Mouse (Mus musculus) midbrain, embryonic 13.5 days (tissue): ENCODE measurements at regions not wholly inside any gene's neighbourhood (a gene's known extent, or its start where the extent isn't known, plus 50 kb on each side); places are given as distances from the start of the nearest gene placed in this dataset.
A peak's percentile ranks its signal among the peaks of the same experiment; 100 is the strongest.

Source experiments
- ATAC-seq: fragments of 200-750 bp; cut with Nextera tagmentation; 2 replicates; pipeline ENCODE4 v1.8.0; 2017; ENCODE audit warnings: mild to moderate bottlenecking, moderate TSS enrichment, moderate library complexity
- H3K27ac ChIP-seq: fragments of 300-500 bp; sonication (generic); 2 replicates; pipeline ENCODE4 v1.5.1; 2015; ENCODE audit warnings: inconsistent platforms, mild to moderate bottlenecking, moderate library complexity
- H3K27me3 ChIP-seq: fragments of 300-500 bp; sonication (generic); 2 replicates; pipeline ENCODE4 v1.6.1; 2015; ENCODE audit warnings: mild to moderate bottlenecking, inconsistent platforms
- H3K36me3 ChIP-seq: fragments of 300-500 bp; sonication (generic); 2 replicates; pipeline ENCODE4 v1.6.1; 2015; ENCODE audit warnings: mild to moderate bottlenecking, inconsistent platforms
- H3K4me1 ChIP-seq: fragments of 300-500 bp; sonication (generic); replicated peaks from 2 replicates; pipeline ENCODE4 v1.6.1; 2015; ENCODE audit warnings: inconsistent platforms
- H3K4me2 ChIP-seq: fragments of 300-500 bp; sonication (generic); replicated peaks from 2 replicates; pipeline ENCODE4 v1.6.1; 2015; ENCODE audit warnings: moderate library complexity, mild to moderate bottlenecking, inconsistent platforms
- H3K4me3 ChIP-seq: fragments of 300-500 bp; sonication (generic); replicated peaks from 2 replicates; pipeline ENCODE4 v1.5.1; 2015; ENCODE audit warnings: mild to moderate bottlenecking, inconsistent platforms
- H3K9ac ChIP-seq: fragments of 300-500 bp; sonication (generic); replicated peaks from 2 replicates; pipeline ENCODE4 v1.6.1; 2015; ENCODE audit warnings: mild to moderate bottlenecking, inconsistent platforms
- H3K9me3 ChIP-seq: fragments of 300-500 bp; sonication (generic); 2 replicates; pipeline ENCODE4 v1.6.1; 2016; ENCODE audit warnings: mild to moderate bottlenecking, inconsistent platforms
- WGBS: fragments of 180-500 bp; shearing (Covaris S2); methylation state at CpG from one replicate; pipeline ENCODE4 v1.1.7; 2015; 5-methylcytosine and 5-hydroxymethylcytosine counted together

GRCm38 (mm10) chr17:79465666-79466065 is 110.8 kb upstream of the Cdc42ep3 start:
- Histone ChIP-seq H3K36me3 (no peaks in the 10 kb centered on the region), H3K27me3 (no peaks in the 10 kb centered on the region), H3K9me3 (no peaks in the 10 kb centered on the region), H3K4me2 (no peak overlapping the region), H3K4me3 (no peak overlapping the region), H3K4me1 (no peaks in the 10 kb centered on the region), H3K27ac (no peak overlapping the region), H3K9ac (no peak overlapping the region)
- ATAC-seq, result no peak
- WGBS, result 95% methylated on average over 9 of the region's 9 CpGs

- Histone ChIP-seq H3K4me3 (no peak overlapping the region), H3K4me1 (no peaks in the 10 kb centered on the region; the same call in 1 of the 2 replicates), H3K9ac (no peak overlapping the region), H3K27ac (no peak overlapping the region), H3K36me3 (no peaks in the 10 kb centered on the region), H3K4me2 (no peak overlapping the region), H3K27me3 (no peaks in the 10 kb centered on the region), H3K9me3 (no peaks in the 10 kb centered on the region)
- no peak for ATAC-seq
- 79% methylated on average over 2 of the region's 2 CpGs for WGBS
Measured at GRCm38 (mm10) chr17:79471639-79472038, 116.7 kb upstream of the Cdc42ep3 start.

GRCm38 (mm10) chr17:79472106-79472995 is 117.5 kb upstream of the Cdc42ep3 start:
- no peaks in the 10 kb centered on the region for H3K36me3 ChIP-seq
- H3K4me2 ChIP-seq, result no peak overlapping the region
- no peak overlapping the region for H3K4me3 ChIP-seq
- no peak overlapping the region for H3K9ac ChIP-seq
- WGBS, result 64% methylated on average over 10 of the region's 10 CpGs
- H3K4me1 ChIP-seq, result no peaks in the 10 kb centered on the region; the same call in 1 of the 2 replicates
- no peak overlapping the region for H3K27ac ChIP-seq
- no peaks in the 10 kb centered on the region for H3K27me3 ChIP-seq
- no peaks in the 10 kb centered on the region for H3K9me3 ChIP-seq
- 0 out of 2 replicates have a peak, but pooled peaks have one; percentile 30 for ATAC-seq

- H3K9ac ChIP-seq, result no peak overlapping the region
- 83% methylated on average over 8 of the region's 8 CpGs for WGBS
- ATAC-seq, result no peak
- H3K4me1 ChIP-seq, result no peaks in the 10 kb centered on the region; the same call in 1 of the 2 replicates
- H3K27ac ChIP-seq, result no peak overlapping the region
- no peaks in the 10 kb centered on the region for H3K9me3 ChIP-seq
- no peaks in the 10 kb centered on the region for H3K36me3 ChIP-seq
- no peak overlapping the region for H3K4me2 ChIP-seq
- no peak overlapping the region for H3K4me3 ChIP-seq
- no peaks in the 10 kb centered on the region for H3K27me3 ChIP-seq
Measured at GRCm38 (mm10) chr17:79476671-79477070, 121.8 kb upstream of the Cdc42ep3 start.

GRCm38 (mm10) chr17:79481112-79481738 is 126.3 kb upstream of the Cdc42ep3 start:
- H3K27me3 ChIP-seq, result no peaks in the 10 kb centered on the region
- H3K4me3 ChIP-seq, result no peak overlapping the region
- no peak overlapping the region for H3K4me2 ChIP-seq
- H3K36me3 ChIP-seq, result no peaks in the 10 kb centered on the region
- ATAC-seq, result no peak
- no peak overlapping the region for H3K9ac ChIP-seq
- WGBS, result 89% methylated on average over 6 of the region's 6 CpGs
- no peak overlapping the region for H3K27ac ChIP-seq
- no peaks in the 10 kb centered on the region for H3K9me3 ChIP-seq
- no peaks in the 10 kb centered on the region for H3K4me1 ChIP-seq

- Histone ChIP-seq H3K4me3 (no peak overlapping the region), H3K9ac (no peak overlapping the region), H3K36me3 (no peaks in the 10 kb centered on the region), H3K4me2 (no peak overlapping the region), H3K27me3 (no peaks in the 10 kb centered on the region), H3K9me3 (no peaks in the 10 kb centered on the region), H3K27ac (no peak overlapping the region), H3K4me1 (no peaks in the 10 kb centered on the region)
- 86% methylated on average over 4 of the region's 4 CpGs for WGBS
- no peak for ATAC-seq
Measured at GRCm38 (mm10) chr17:79481936-79482335, 127.0 kb upstream of the Cdc42ep3 start.

GRCm38 (mm10) chr17:79485239-79485638 is 126.4 kb upstream of the Rmdn2 start:
- Histone ChIP-seq H3K4me1 (no peaks in the 10 kb centered on the region), H3K4me3 (no peak overlapping the region), H3K27ac (no peak overlapping the region), H3K9ac (no peak overlapping the region), H3K27me3 (no peaks in the 10 kb centered on the region), H3K9me3 (no peaks in the 10 kb centered on the region), H3K36me3 (no peaks in the 10 kb centered on the region), H3K4me2 (no peak overlapping the region)
- ATAC-seq, result no peak
- 87% methylated on average over 5 of the region's 5 CpGs for WGBS

- no peaks in the 10 kb centered on the region for H3K36me3 ChIP-seq
- no peaks in the 10 kb centered on the region for H3K4me1 ChIP-seq
- H3K27me3 ChIP-seq, result no peaks in the 10 kb centered on the region
- H3K4me3 ChIP-seq, result no peak overlapping the region
- no peak overlapping the region for H3K27ac ChIP-seq
- H3K4me2 ChIP-seq, result no peak overlapping the region
- ATAC-seq, result no peak
- H3K9ac ChIP-seq, result no peak overlapping the region
- H3K9me3 ChIP-seq, result peaks cover 4% of the 10 kb centered on the region; the same call in 1 of the 2 replicates
- 91% methylated on average over 6 of the region's 6 CpGs for WGBS
Measured at GRCm38 (mm10) chr17:79489306-79489705, 122.4 kb upstream of the Rmdn2 start.

GRCm38 (mm10) chr17:79497629-79498028 is 114.0 kb upstream of the Rmdn2 start:
- no peaks in the 10 kb centered on the region for H3K4me1 ChIP-seq
- no peak overlapping the region for H3K4me2 ChIP-seq
- no peaks in the 10 kb centered on the region for H3K27me3 ChIP-seq
- H3K36me3 ChIP-seq, result no peaks in the 10 kb centered on the region
- no peaks in the 10 kb centered on the region for H3K9me3 ChIP-seq
- no peak for ATAC-seq
- 71% methylated on average over 4 of the region's 4 CpGs for WGBS
- no peak overlapping the region for H3K27ac ChIP-seq
- H3K4me3 ChIP-seq, result no peak overlapping the region
- H3K9ac ChIP-seq, result no peak overlapping the region

GRCm38 (mm10) chr17:79498321-79498720 is 113.3 kb upstream of the Rmdn2 start:
- no peaks in the 10 kb centered on the region for H3K27me3 ChIP-seq
- H3K9ac ChIP-seq, result no peak overlapping the region
- no peak overlapping the region for H3K4me2 ChIP-seq
- H3K36me3 ChIP-seq, result no peaks in the 10 kb centered on the region
- WGBS, result 93% methylated on average over 9 of the region's 9 CpGs
- ATAC-seq, result no peak
- no peak overlapping the region for H3K4me3 ChIP-seq
- H3K9me3 ChIP-seq, result no peaks in the 10 kb centered on the region
- no peak overlapping the region for H3K27ac ChIP-seq
- no peaks in the 10 kb centered on the region for H3K4me1 ChIP-seq

GRCm38 (mm10) chr17:79501031-79501474 is 110.6 kb upstream of the Rmdn2 start:
- no peaks in the 10 kb centered on the region for H3K4me1 ChIP-seq
- no peak overlapping the region for H3K9ac ChIP-seq
- no peaks in the 10 kb centered on the region for H3K27me3 ChIP-seq
- no peak overlapping the region for H3K4me2 ChIP-seq
- no peak overlapping the region for H3K4me3 ChIP-seq
- ATAC-seq, result no peak
- no peaks in the 10 kb centered on the region for H3K36me3 ChIP-seq
- 24% methylated on average over 1 of the region's 1 CpGs for WGBS
- H3K9me3 ChIP-seq, result no peaks in the 10 kb centered on the region
- H3K27ac ChIP-seq, result no peak overlapping the region

- H3K4me1 ChIP-seq, result no peaks in the 10 kb centered on the region
- no peak for ATAC-seq
- H3K9ac ChIP-seq, result no peak overlapping the region
- H3K4me2 ChIP-seq, result no peak overlapping the region
- no peaks in the 10 kb centered on the region for H3K27me3 ChIP-seq
- H3K4me3 ChIP-seq, result no peak overlapping the region
- H3K27ac ChIP-seq, result no peak overlapping the region
- H3K36me3 ChIP-seq, result no peaks in the 10 kb centered on the region
- 93% methylated on average over 2 of the region's 2 CpGs for WGBS
- H3K9me3 ChIP-seq, result no peaks in the 10 kb centered on the region
Measured at GRCm38 (mm10) chr17:79501926-79502325, 109.7 kb upstream of the Rmdn2 start.
